Mouse (Mus musculus) G1E (cell line): ENCODE measurements around the gene Med15.

ENCODE experiments used
- CTCF ChIP-seq: IDR thresholded peaks from 2 replicates; pipeline ENCODE4 v1.5.1; 2012; ENCODE audit warnings: low read depth, low read length, inconsistent platforms, mixed read lengths
- GATA1 ChIP-seq: IDR thresholded peaks from 2 replicates; pipeline ENCODE4 v1.6.1; 2012; ENCODE audit warnings: borderline replicate concordance, low read length, inconsistent platforms, mixed read lengths

DNA sequence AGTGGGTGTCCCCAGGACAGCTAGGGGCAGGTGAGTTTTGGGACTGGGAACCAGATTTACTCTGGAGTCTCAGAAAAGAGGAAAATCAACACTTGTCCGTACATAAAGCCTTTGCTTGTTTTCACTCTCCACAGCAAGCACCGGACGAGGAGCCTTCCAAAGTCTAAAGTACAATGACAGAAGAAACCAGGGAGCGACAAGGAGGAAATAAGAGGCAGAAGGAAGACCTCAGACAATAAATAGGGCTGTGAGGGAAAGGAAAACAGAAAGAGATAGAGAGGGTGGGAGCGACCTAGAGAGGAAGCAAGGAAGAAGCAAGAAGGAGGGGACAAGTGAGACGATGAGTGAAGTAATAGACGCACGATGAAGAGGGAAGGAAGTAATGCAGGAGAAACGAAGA, 26.2 kb upstream of the Med15 start:
- no peak for TF ChIP-seq CTCF
- no peak for TF ChIP-seq GATA1
